26 mouse cellular contexts compared by ENCODE assay signal in the genomic region with DNA sequence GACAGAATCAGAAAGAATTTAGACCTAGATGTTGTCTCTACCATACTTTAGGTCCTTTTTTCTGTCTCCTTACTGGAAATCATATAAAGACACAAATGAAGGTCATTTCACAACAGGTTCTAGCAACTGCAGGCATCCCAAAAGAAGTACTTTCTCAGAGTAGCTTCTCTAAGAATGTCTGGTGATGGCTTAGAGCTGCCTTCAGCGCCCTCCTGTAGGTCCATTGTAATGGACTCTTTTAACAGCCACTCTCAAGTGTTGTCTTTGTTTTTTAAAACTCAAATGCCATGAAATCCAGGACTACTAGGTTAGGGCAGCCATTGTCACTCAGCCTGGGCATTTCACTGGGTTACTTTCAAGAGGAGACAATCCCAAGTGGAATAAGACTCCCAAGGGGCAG.
"Had no signal": no experiment of that assay in that cellular context is flagged by ENCODE, and none has a peak within 500 bp of the region (broad histone marks: within the 10 kb centered on the region; RNA-seq: fewer than 3 reads in every experiment).

No protein-coding gene starts in this region.

- ATAC-seq: hindbrain, postnatal 0 days; intestine, embryonic 16.5 days; liver, embryonic 12.5 days had no signal

- H3K4me1 ChIP-seq: heart, embryonic 13.5 days; heart, embryonic 15.5 days; hindbrain, embryonic 13.5 days; hindbrain, embryonic 15.5 days; limb, embryonic 13.5 days; limb, embryonic 15.5 days had no signal

- H3K9ac ChIP-seq: heart, embryonic 13.5 days; heart, embryonic 15.5 days; hindbrain, embryonic 13.5 days; hindbrain, embryonic 15.5 days; kidney, embryonic 15.5 days; limb, embryonic 13.5 days; limb, embryonic 15.5 days; liver, embryonic 12.5 days; liver, embryonic 14.5 days had no signal

- H3K4me3 ChIP-seq: heart, adult 2 months; heart, embryonic 13.5 days; heart, embryonic 15.5 days; hindbrain, embryonic 13.5 days; hindbrain, embryonic 15.5 days; kidney, embryonic 15.5 days; limb, embryonic 13.5 days; limb, embryonic 15.5 days; liver, embryonic 12.5 days had no signal

- H3K9me3 ChIP-seq: heart, embryonic 13.5 days; heart, embryonic 15.5 days; hindbrain, embryonic 13.5 days; hindbrain, embryonic 15.5 days; kidney, embryonic 15.5 days; limb, embryonic 13.5 days; limb, embryonic 15.5 days; liver, embryonic 12.5 days had no signal

- DNase-seq: gastrocnemius, postnatal 14 days; gastrocnemius, postnatal 36 days; heart, adult 2 months; heart, postnatal 14 days; heart, postnatal 36 days; kidney, adult 11 months; kidney, adult 2 months; kidney, adult 9 months; kidney, postnatal 14 days; kidney, postnatal 36 days; layer of hippocampus, adult 9-11 months; layer of hippocampus, postnatal 36 days; left cerebral cortex, postnatal 4 days had no signal

- H3K4me2 ChIP-seq: heart, embryonic 11.5 days; heart, embryonic 13.5 days; heart, embryonic 15.5 days; hindbrain, embryonic 13.5 days; hindbrain, embryonic 15.5 days; kidney, embryonic 15.5 days; limb, embryonic 13.5 days; limb, embryonic 15.5 days had no signal

- H3K27ac ChIP-seq: heart, adult 2 months; heart, embryonic 13.5 days; heart, embryonic 15.5 days; hindbrain, embryonic 13.5 days; hindbrain, embryonic 15.5 days; hindbrain, postnatal 0 days; kidney, embryonic 15.5 days; kidney, postnatal 0 days; limb, embryonic 13.5 days; limb, embryonic 15.5 days; liver, embryonic 12.5 days; liver, embryonic 14.5 days had no signal

- H3K27me3 ChIP-seq: hindbrain, embryonic 13.5 days; hindbrain, embryonic 15.5 days; kidney, embryonic 15.5 days; limb, embryonic 13.5 days; limb, embryonic 15.5 days had no signal

- H3K36me3 ChIP-seq: heart, embryonic 13.5 days; heart, embryonic 15.5 days; hindbrain, embryonic 13.5 days; hindbrain, embryonic 15.5 days; kidney, embryonic 15.5 days; limb, embryonic 13.5 days; limb, embryonic 15.5 days; liver, embryonic 12.5 days had no signal
